Mouse (Mus musculus) ES-Bruce4 (cell line): ENCODE data around the gene Padi3.

Source experiments
- EP300 ChIP-seq: IDR thresholded peaks from 2 replicates; pipeline ENCODE4 v1.6.1; 2011; ENCODE audit warnings: low read depth, low read length; ENCODE audit not compliant: insufficient read depth
- POLR2A ChIP-seq: IDR thresholded peaks from one replicate; pipeline ENCODE4 v1.8.1; 2011; ENCODE audit warnings: low read length; ENCODE audit not compliant: insufficient read depth

DNA sequence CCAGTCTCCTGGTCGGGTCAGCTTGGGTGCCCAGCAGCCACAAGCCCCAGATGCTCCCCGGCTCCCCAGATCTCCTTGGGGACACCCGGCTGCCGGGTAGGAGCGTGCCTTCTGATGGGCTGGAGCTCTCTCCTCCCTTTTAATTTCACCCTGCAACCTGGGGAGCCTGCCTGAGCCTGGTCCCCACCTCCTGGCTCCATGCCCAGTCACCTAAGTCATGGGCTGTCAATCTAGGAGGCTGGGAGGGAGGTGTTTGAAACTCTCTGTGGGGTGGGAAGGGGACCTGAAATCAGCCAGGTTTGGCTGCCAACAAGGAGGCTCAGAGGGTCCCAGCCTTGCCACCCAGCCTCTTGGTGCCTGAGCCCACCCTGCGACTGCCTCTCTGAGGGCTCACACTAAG, 35.2 kb upstream of the Padi3 start, which contains the start of gene Padi1:
- TF ChIP-seq POLR2A (no peak), EP300 (no peak)
